Mouse (Mus musculus) heart, embryonic 12.5 days (tissue): Measurements from ENCODE around the gene Adprh. TPM values are rescaled to one million over a fixed set of nuclear protein-coding genes. Genes with fewer than 3 reads are reported as not detected.
"Not testable (repeated sequence)": the region's sequence is repeated elsewhere in the genome, so short reads cannot be mapped to it uniquely, and the experiment has no call there.

Source experiments
- ATAC-seq: fragments of 200-750 bp; cut with Nextera tagmentation; 2 replicates; pipeline ENCODE4 v1.8.0; 2017; ENCODE audit warnings: moderate TSS enrichment, moderate library complexity; ENCODE audit not compliant: insufficient number of reproducible peaks, low FRiP score
- H3K27ac ChIP-seq: fragments of 300-500 bp; sonication (generic); 2 replicates; pipeline ENCODE4 v1.5.1; 2016; ENCODE audit warnings: mild to moderate bottlenecking, moderate library complexity; ENCODE audit not compliant: poor library complexity, severe bottlenecking
- H3K27me3 ChIP-seq: fragments of 300-500 bp; sonication (generic); replicated peaks from 2 replicates; pipeline ENCODE4 v1.6.1; 2016; ENCODE audit warnings: mild to moderate bottlenecking, moderate library complexity
- H3K36me3 ChIP-seq: fragments of 300-500 bp; sonication (generic); 2 replicates; pipeline ENCODE4 v1.6.1; 2016; ENCODE audit warnings: mild to moderate bottlenecking, moderate library complexity
- H3K4me1 ChIP-seq: fragments of 300-500 bp; sonication (generic); replicated peaks from 2 replicates; pipeline ENCODE4 v1.6.1; 2016; ENCODE audit warnings: mild to moderate bottlenecking
- H3K4me2 ChIP-seq: fragments of 300-500 bp; sonication (generic); 2 replicates; pipeline ENCODE4 v1.6.1; 2016; ENCODE audit warnings: mild to moderate bottlenecking, moderate library complexity
- H3K4me3 ChIP-seq: fragments of 300-500 bp; sonication (generic); 2 replicates; pipeline ENCODE4 v1.5.1; 2016; ENCODE audit warnings: mild to moderate bottlenecking
- H3K9ac ChIP-seq: fragments of 300-500 bp; sonication (generic); 2 replicates; pipeline ENCODE4 v1.6.1; 2016; ENCODE audit warnings: mild to moderate bottlenecking, moderate library complexity
- H3K9me3 ChIP-seq: fragments of 300-500 bp; sonication (generic); replicated peaks from 2 replicates; pipeline ENCODE4 v1.6.1; 2016; ENCODE audit warnings: mild to moderate bottlenecking, moderate library complexity
- WGBS: fragments of 180-500 bp; shearing (Covaris S2); methylation state at CpG from one replicate; pipeline ENCODE4 v1.1.7; 2016; 5-methylcytosine and 5-hydroxymethylcytosine counted together
- polyA plus RNA-seq: library from polyadenylated mRNA; unstranded; fragments of >200 nt; fragmentation: Nextera tagmentation; extraction: Ambion mirVana; gene quantifications from 2 replicates; pipeline ENCODE4 v1.2.1, GENCODE M21; 2016

Gene Adprh
- 115 TPM in 2 replicates for polyA plus RNA-seq

DNA sequence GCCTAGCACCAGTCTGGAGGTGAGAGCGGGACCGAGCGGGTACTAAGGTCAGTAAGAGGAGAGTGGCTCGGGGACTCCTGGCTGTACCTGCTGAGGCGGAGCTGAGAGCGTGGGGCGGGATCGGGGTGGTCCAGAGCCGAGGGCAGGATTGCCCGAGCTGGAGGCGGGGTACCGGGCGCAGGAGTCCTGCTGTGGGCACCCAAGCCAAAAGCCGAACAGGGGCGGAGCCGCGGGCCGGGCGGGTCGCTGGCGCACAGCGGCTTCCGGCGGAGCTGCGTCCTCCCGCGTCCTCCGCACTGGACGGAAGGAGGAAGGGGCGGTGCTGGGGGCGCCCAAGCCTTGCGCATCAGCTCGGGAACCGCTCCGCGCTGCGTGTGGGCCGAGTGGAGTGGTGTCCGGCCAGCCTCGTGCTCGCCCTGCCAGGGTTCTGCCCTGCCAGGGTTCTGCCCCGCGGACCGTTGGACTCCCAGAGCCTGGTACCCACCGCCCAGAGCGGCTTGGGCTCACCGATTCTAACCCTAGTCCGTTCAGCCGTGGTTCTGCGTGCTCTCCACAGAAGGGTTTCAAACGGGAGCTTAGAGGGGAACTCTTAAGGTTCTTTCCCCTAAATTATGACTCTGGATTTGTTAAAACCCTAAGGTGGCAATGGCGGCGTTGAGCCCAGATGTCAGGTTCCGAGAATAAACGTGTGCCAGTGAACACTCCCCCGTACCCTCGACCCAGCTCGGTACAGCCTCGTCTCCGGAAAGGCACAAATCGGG, at the start of gene Adprh:
Gene Adprh, minus strand, starts transcription at position 262 of the 761 bp plus-strand sequence.
- 0 out of 2 replicates have a peak, but pooled peaks cover 6% of the 10 kb centered on the region for H3K27me3 ChIP-seq
- no peaks in the 10 kb centered on the region for H3K9me3 ChIP-seq
- under 1% methylated on average over 60 of the region's 61 CpGs for WGBS
- peak within 1 kb of the TSS; percentile 92 for H3K9ac ChIP-seq
- peak within 1 kb of the TSS; percentile 85 for H3K4me3 ChIP-seq
- peaks cover 30% of the 10 kb centered on the region for H3K36me3 ChIP-seq
- ATAC-seq = peak; percentile 96
- H3K27ac ChIP-seq = peak within 1 kb of the TSS; percentile 92
- peaks cover 9% of the 10 kb centered on the region for H3K4me1 ChIP-seq
- H3K4me2 ChIP-seq = peak within 1 kb of the TSS; percentile 83

DNA sequence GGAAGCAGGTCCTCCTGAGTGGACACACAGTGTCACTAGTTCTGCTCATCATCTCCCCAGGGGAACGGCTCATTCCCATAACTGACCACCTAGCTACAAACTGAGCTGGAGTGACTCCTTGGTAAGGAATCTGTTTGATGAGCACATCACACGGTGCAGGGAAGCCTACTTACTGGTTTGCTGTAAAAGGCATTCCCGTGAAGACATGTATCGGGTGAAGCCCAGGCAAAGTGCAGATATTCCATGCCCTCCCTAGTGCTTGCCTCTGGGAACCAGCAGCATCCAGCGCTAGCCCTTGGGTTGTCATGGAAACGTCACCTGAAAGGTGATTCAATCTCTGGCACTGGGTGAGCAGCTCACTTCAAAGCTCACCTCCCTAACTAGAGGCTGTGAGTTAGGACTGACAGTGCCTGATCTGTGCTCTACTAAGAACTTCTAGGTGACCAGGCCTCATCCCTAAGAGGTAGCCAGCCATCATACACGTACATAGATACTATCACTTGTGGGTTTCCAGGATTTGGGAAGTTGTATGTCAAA, 44.2 kb upstream of the Adprh start:
- Histone ChIP-seq H3K4me2 (no peak overlapping the region), H3K9me3 (no peaks in the 10 kb centered on the region), H3K9ac (no peak overlapping the region), H3K27ac (no peak overlapping the region), H3K4me1 (no peaks in the 10 kb centered on the region), H3K36me3 (peaks cover 44% of the 10 kb centered on the region), H3K4me3 (no peak overlapping the region), H3K27me3 (no peaks in the 10 kb centered on the region)
- no peak for ATAC-seq
- WGBS = 80% methylated on average over 7 of the region's 7 CpGs

DNA sequence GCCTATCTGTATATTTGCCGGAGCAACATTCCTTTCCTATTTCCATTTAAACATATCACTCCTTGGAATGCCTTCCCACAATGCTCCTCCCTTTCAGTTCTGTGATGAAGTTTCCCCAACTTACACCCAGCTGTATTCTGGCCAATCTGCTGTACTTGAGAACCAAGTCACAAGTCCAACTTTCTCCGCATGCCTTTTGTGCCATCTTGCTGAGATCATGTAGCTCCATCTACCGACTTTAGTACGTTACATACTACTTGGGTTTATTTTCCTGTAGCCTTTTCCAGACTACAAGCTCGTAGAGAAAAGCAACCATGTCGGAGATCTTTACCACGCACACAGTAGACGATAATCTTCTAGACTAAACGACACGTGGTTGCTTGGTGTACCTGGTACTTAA, 41.4 kb upstream of the Adprh start:
- H3K4me2 ChIP-seq = no peak overlapping the region
- ATAC-seq = no peak
- WGBS = 77% methylated on average over 10 of the region's 10 CpGs
- peaks cover 24% of the 10 kb centered on the region for H3K36me3 ChIP-seq
- no peak overlapping the region for H3K4me3 ChIP-seq
- H3K4me1 ChIP-seq = no peaks in the 10 kb centered on the region
- no peaks in the 10 kb centered on the region for H3K27me3 ChIP-seq
- H3K9me3 ChIP-seq = no peaks in the 10 kb centered on the region
- H3K27ac ChIP-seq = no peak overlapping the region
- no peak overlapping the region for H3K9ac ChIP-seq

GRCm38 (mm10) chr16:38492551-38492950, 40.0 kb upstream of the Adprh start:
- Histone ChIP-seq H3K4me2 (no peak overlapping the region), H3K27ac (no peak overlapping the region), H3K36me3 (peaks cover 11% of the 10 kb centered on the region), H3K4me3 (no peak overlapping the region), H3K9me3 (no peaks in the 10 kb centered on the region), H3K27me3 (no peaks in the 10 kb centered on the region), H3K9ac (no peak overlapping the region), H3K4me1 (no peaks in the 10 kb centered on the region)
- ATAC-seq = no peak
- 77% methylated on average over 3 of the region's 3 CpGs for WGBS

GRCm38 (mm10) chr16:38483582-38484309, 31.2 kb upstream of the Adprh start:
- WGBS = 25% methylated on average over 42 of the region's 42 CpGs
- Histone ChIP-seq H3K9me3 (no peaks in the 10 kb centered on the region), H3K27me3 (peaks cover 9% of the 10 kb centered on the region; the same call in 1 of the 2 replicates), H3K4me3 (peak overlapping the region; percentile 48), H3K36me3 (no peaks in the 10 kb centered on the region), H3K27ac (no peak overlapping the region), H3K9ac (peak overlapping the region; percentile 37; the same call in 1 of the 2 replicates), H3K4me2 (peak overlapping the region; percentile 84), H3K4me1 (peaks cover 10% of the 10 kb centered on the region)
- peak; percentile 33; the same call in 1 of the 2 replicates for ATAC-seq

DNA sequence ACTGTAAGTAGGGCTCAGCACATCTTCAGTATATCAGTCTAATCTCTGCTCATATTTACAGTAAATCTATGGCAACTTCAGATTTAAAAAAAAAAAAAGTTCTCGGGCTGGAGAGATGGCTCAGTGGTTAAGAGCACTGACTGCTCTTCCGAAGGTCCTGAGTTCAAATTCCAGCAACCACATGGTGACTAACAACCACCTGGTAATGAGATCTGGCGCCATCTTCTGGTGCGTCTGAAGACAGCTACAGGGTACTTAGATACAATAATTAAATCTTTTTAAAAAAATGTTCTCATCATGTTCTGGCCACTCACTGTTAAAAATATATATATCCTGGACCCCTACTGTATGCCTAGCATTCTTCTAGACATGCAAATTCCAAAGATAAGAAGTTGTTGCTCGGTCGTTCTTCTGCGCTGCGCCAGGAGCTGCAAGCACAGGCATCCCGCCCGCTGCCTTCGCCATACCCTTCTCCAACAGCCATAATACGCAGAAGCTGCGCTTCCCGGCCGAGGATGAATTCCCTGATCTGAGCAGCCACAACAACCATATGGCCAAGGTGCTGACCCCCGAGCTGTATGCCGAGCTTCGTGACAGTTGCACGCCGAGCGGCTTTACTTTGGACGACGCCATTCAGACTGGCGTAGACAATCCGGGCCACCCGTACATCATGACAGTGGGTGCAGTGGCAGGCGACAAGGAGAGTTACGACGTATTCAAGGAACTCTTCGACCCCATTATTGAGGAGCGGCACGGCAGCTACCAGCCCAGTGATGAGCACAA, 30.5 kb upstream of the Adprh start:
- peaks cover 10% of the 10 kb centered on the region for H3K4me1 ChIP-seq
- peak overlapping the region; percentile 37; the same call in 1 of the 2 replicates for H3K9ac ChIP-seq
- H3K4me3 ChIP-seq = peak overlapping the region; percentile 48
- 15% methylated on average over 32 of the region's 32 CpGs for WGBS
- H3K4me2 ChIP-seq = peak overlapping the region; percentile 84
- no peak for ATAC-seq
- H3K9me3 ChIP-seq = no peaks in the 10 kb centered on the region
- no peaks in the 10 kb centered on the region for H3K36me3 ChIP-seq
- no peak overlapping the region for H3K27ac ChIP-seq
- H3K27me3 ChIP-seq = peaks cover 9% of the 10 kb centered on the region; the same call in 1 of the 2 replicates

DNA sequence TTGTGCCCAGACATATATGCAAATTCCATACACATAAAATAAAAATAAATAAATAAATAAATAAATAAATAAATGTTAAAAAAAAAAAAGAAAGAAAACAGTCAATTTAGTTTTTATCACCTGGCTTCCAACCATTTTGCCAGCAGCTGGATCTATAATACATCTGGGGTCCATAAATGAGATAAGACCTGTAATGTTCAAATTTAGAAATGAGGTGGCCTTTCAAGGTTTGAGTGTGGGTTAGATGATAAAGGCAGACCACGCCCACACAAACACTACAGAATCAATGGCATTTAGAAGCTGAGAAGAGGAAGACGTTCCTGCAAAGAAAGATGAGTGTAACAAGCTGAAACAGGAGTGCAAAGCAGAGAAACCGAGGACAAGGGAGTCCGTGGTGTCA, 28.8 kb upstream of the Adprh start:
- 59% methylated on average over 4 of the region's 4 CpGs for WGBS
- ATAC-seq = no peak

GRCm38 (mm10) chr16:38478296-38478695, 25.8 kb upstream of the Adprh start:
- H3K4me3 ChIP-seq = no peak overlapping the region
- H3K27ac ChIP-seq = no peak overlapping the region

More for the DNA sequence above, 28.8 kb upstream of the Adprh start:
- Histone ChIP-seq H3K9ac (no peak overlapping the region), H3K9me3 (no peaks in the 10 kb centered on the region), H3K4me2 (no peak overlapping the region), H3K36me3 (no peaks in the 10 kb centered on the region), H3K27ac (no peak overlapping the region), H3K4me1 (peaks cover 17% of the 10 kb centered on the region), H3K4me3 (no peak overlapping the region), H3K27me3 (peaks cover 9% of the 10 kb centered on the region; the same call in 1 of the 2 replicates)

GRCm38 (mm10) chr16:38477241-38477608, 24.7 kb upstream of the Adprh start:
- Histone ChIP-seq H3K9ac (peak overlapping the region; percentile 71; the same call in 1 of the 2 replicates), H3K27ac (peak overlapping the region; percentile 94; the same call in 1 of the 2 replicates), H3K4me3 (peak overlapping the region; percentile 48), H3K4me2 (peak overlapping the region; percentile 81)
- WGBS = 33% methylated on average over 14 of the region's 14 CpGs
- 0 out of 2 replicates have a peak, but pooled peaks have one; percentile 26 for ATAC-seq
- H3K36me3 ChIP-seq, H3K4me1 ChIP-seq, H3K27me3 ChIP-seq, H3K9me3 ChIP-seq: not testable (repeated sequence)

More at GRCm38 (mm10) chr16:38478296-38478695, 25.8 kb upstream of the Adprh start:
- no peaks in the 10 kb centered on the region for H3K9me3 ChIP-seq
- no peak for ATAC-seq
- no peaks in the 10 kb centered on the region for H3K36me3 ChIP-seq
- no peak overlapping the region for H3K9ac ChIP-seq
- WGBS = 83% methylated on average over 3 of the region's 3 CpGs
- peaks cover 14% of the 10 kb centered on the region for H3K4me1 ChIP-seq
- H3K27me3 ChIP-seq = no peaks in the 10 kb centered on the region; the same call in 1 of the 2 replicates
- no peak overlapping the region for H3K4me2 ChIP-seq

GRCm38 (mm10) chr16:38476312-38477240, 24.1 kb upstream of the Adprh start:
- peaks cover 10% of the 10 kb centered on the region for H3K4me1 ChIP-seq
- H3K27me3 ChIP-seq = no peaks in the 10 kb centered on the region
- no peaks in the 10 kb centered on the region for H3K36me3 ChIP-seq
- peak overlapping the region; percentile 71 for H3K9ac ChIP-seq
- peak overlapping the region; percentile 94 for H3K27ac ChIP-seq
- H3K4me2 ChIP-seq = peak overlapping the region; percentile 81
- 0 out of 2 replicates have a peak, but pooled peaks have one; percentile 17 for ATAC-seq
- peak overlapping the region; percentile 48 for H3K4me3 ChIP-seq
- WGBS = 7% methylated on average over 34 of the region's 34 CpGs
- H3K9me3 ChIP-seq = no peaks in the 10 kb centered on the region
